Mouse (Mus musculus): ENCODE data around the gene Mycbp2. TPM values are rescaled to one million over a fixed set of nuclear protein-coding genes. Genes with fewer than 3 reads are reported as not detected.

The Mycbp2 gene
- polyA plus RNA-seq, 1 experiment from 2014 or later = 18.3 TPM

- no peak for TF ChIP-seq CTCF (IDR thresholded peaks at IDR 0.05)
- TF ChIP-seq EP300 (IDR thresholded peaks at IDR 0.05) = no peak
- no peaks in the 10 kb centered on the region for H3K9me3 ChIP-seq (ENCODE audit: low read length)
- 93% methylated on average over 6 of the region's 6 CpGs for WGBS
- no peaks in the 10 kb centered on the region for H3K27me3 ChIP-seq (replicated peaks; ENCODE audit: insufficient read depth, low read length)
- H3K27ac ChIP-seq (ENCODE audit: low read length) = no peak overlapping the region
- no peak overlapping the region for H3K9ac ChIP-seq (replicated peaks; ENCODE audit: low read depth)
- no peaks in the 10 kb centered on the region for H3K36me3 ChIP-seq (ENCODE audit: insufficient read depth, low read length)
- H3K4me1 ChIP-seq (ENCODE audit: insufficient read depth, low read depth, low read length) = no peaks in the 10 kb centered on the region
- H3K4me2 ChIP-seq (replicated peaks; ENCODE audit: low read depth, low read length) = no peak overlapping the region
- no peak for DNase-seq (ENCODE audit: low spot score)
- ATAC-seq = no peak
- H3K4me3 ChIP-seq (ENCODE audit: low read depth, low read length) = no peak overlapping the region
Measured at GRCm38 (mm10) chr14:103234770-103235169, 111.8 kb downstream of the Mycbp2 start.

- Histone ChIP-seq H3K9ac (replicated peaks; ENCODE audit: low read depth) (no peak overlapping the region), H3K27me3 (replicated peaks; ENCODE audit: insufficient read depth, low read length) (no peaks in the 10 kb centered on the region), H3K27ac (ENCODE audit: low read length) (no peak overlapping the region), H3K4me1 (ENCODE audit: insufficient read depth, low read depth, low read length) (no peaks in the 10 kb centered on the region), H3K4me2 (replicated peaks; ENCODE audit: low read depth, low read length) (no peak overlapping the region), H3K36me3 (ENCODE audit: insufficient read depth, low read length) (no peaks in the 10 kb centered on the region), H3K4me3 (ENCODE audit: low read depth, low read length) (no peak overlapping the region), H3K9me3 (ENCODE audit: low read length) (no peaks in the 10 kb centered on the region)
- no peak for DNase-seq (ENCODE audit: low spot score)
- no peak for TF ChIP-seq CTCF (IDR thresholded peaks at IDR 0.05)
- TF ChIP-seq EP300 (IDR thresholded peaks at IDR 0.05) = no peak
- WGBS = 64% methylated on average over 12 of the region's 12 CpGs
- ATAC-seq = no peak
Measured at GRCm38 (mm10) chr14:103233640-103234593, 112.7 kb downstream of the Mycbp2 start.

- H3K27ac ChIP-seq (ENCODE audit: low read length) = no peak overlapping the region
- no peak overlapping the region for H3K4me3 ChIP-seq (ENCODE audit: low read depth, low read length)
- no peaks in the 10 kb centered on the region for H3K4me1 ChIP-seq (ENCODE audit: insufficient read depth, low read depth, low read length)
- ATAC-seq (no peak), DNase-seq (ENCODE audit: low spot score) (no peak)
- no peak for TF ChIP-seq EP300 (IDR thresholded peaks at IDR 0.05)
- no peak for TF ChIP-seq CTCF (IDR thresholded peaks at IDR 0.05)
- no peaks in the 10 kb centered on the region for H3K27me3 ChIP-seq (replicated peaks; ENCODE audit: insufficient read depth, low read length)
- WGBS = 75% methylated on average over 2 of the region's 2 CpGs
- no peak overlapping the region for H3K4me2 ChIP-seq (replicated peaks; ENCODE audit: low read depth, low read length)
- H3K9ac ChIP-seq (replicated peaks; ENCODE audit: low read depth) = no peak overlapping the region
- peaks cover 8% of the 10 kb centered on the region; the same call in 1 of the 2 replicates for H3K36me3 ChIP-seq (ENCODE audit: insufficient read depth, low read length)
- H3K9me3 ChIP-seq (ENCODE audit: low read length) = no peaks in the 10 kb centered on the region
Measured at GRCm38 (mm10) chr14:103222356-103222755, 124.3 kb downstream of the Mycbp2 start.

- Histone ChIP-seq H3K36me3 (ENCODE audit: insufficient read depth, low read length) (peaks cover 8% of the 10 kb centered on the region; the same call in 1 of the 2 replicates), H3K27ac (ENCODE audit: low read length) (no peak overlapping the region), H3K4me1 (ENCODE audit: insufficient read depth, low read depth, low read length) (no peaks in the 10 kb centered on the region), H3K9me3 (ENCODE audit: low read length) (no peaks in the 10 kb centered on the region), H3K9ac (replicated peaks; ENCODE audit: low read depth) (no peak overlapping the region), H3K4me2 (replicated peaks; ENCODE audit: low read depth, low read length) (no peak overlapping the region), H3K27me3 (replicated peaks; ENCODE audit: insufficient read depth, low read length) (no peaks in the 10 kb centered on the region), H3K4me3 (ENCODE audit: low read depth, low read length) (no peak overlapping the region)
- TF ChIP-seq EP300 (IDR thresholded peaks at IDR 0.05) = no peak
- no peak for TF ChIP-seq CTCF (IDR thresholded peaks at IDR 0.05)
- DNase-seq (ENCODE audit: low spot score) (no peak), ATAC-seq (no peak)
- 86% methylated on average over 3 of the region's 3 CpGs for WGBS
Measured at GRCm38 (mm10) chr14:103221751-103222150, 124.9 kb downstream of the Mycbp2 start.

GRCm38 (mm10) chr14:103216331-103216730 is 130.3 kb downstream of the Mycbp2 start:
- Histone ChIP-seq H3K27me3 (replicated peaks; ENCODE audit: insufficient read depth, low read length) (no peaks in the 10 kb centered on the region), H3K4me3 (ENCODE audit: low read depth, low read length) (no peak overlapping the region), H3K9ac (replicated peaks; ENCODE audit: low read depth) (no peak overlapping the region), H3K9me3 (ENCODE audit: low read length) (no peaks in the 10 kb centered on the region), H3K4me2 (replicated peaks; ENCODE audit: low read depth, low read length) (no peak overlapping the region), H3K27ac (ENCODE audit: low read length) (no peak overlapping the region), H3K4me1 (ENCODE audit: insufficient read depth, low read depth, low read length) (no peaks in the 10 kb centered on the region), H3K36me3 (ENCODE audit: insufficient read depth, low read length) (peaks cover 19% of the 10 kb centered on the region; the same call in 1 of the 2 replicates)
- TF ChIP-seq CTCF (IDR thresholded peaks at IDR 0.05) = no peak
- no peak for TF ChIP-seq EP300 (IDR thresholded peaks at IDR 0.05)
- WGBS = 73% methylated on average over 3 of the region's 3 CpGs
- no peak for ATAC-seq
- no peak for DNase-seq (ENCODE audit: low spot score)

- peaks cover 22% of the 10 kb centered on the region for H3K36me3 ChIP-seq (ENCODE audit: insufficient read depth, low read length)
- H3K4me2 ChIP-seq (replicated peaks; ENCODE audit: low read depth, low read length) = no peak overlapping the region
- WGBS = 67% methylated on average over 3 of the region's 3 CpGs
- ATAC-seq (no peak), DNase-seq (ENCODE audit: low spot score) (no peak)
- no peaks in the 10 kb centered on the region for H3K4me1 ChIP-seq (ENCODE audit: insufficient read depth, low read depth, low read length)
- H3K9ac ChIP-seq (replicated peaks; ENCODE audit: low read depth) = no peak overlapping the region
- TF ChIP-seq EP300 (IDR thresholded peaks at IDR 0.05) = no peak
- no peak for TF ChIP-seq CTCF (IDR thresholded peaks at IDR 0.05)
- H3K9me3 ChIP-seq (ENCODE audit: low read length) = no peaks in the 10 kb centered on the region
- H3K27me3 ChIP-seq (replicated peaks; ENCODE audit: insufficient read depth, low read length) = no peaks in the 10 kb centered on the region
- no peak overlapping the region for H3K4me3 ChIP-seq (ENCODE audit: low read depth, low read length)
- H3K27ac ChIP-seq (ENCODE audit: low read length) = no peak overlapping the region
Measured at GRCm38 (mm10) chr14:103186658-103187057, 160.0 kb downstream of the Mycbp2 start.

Measured in lung, postnatal 0 days (tissue).